Mouse (Mus musculus) thymus, adult 2 months (tissue): ENCODE data around the gene Tacr3.

Source experiments
- CTCF ChIP-seq: fragments of 200-500 bp; IDR thresholded peaks from 2 replicates; pipeline ENCODE4 v1.5.1; 2012; ENCODE audit warnings: mild to moderate bottlenecking, control low read depth, low read length, moderate library complexity, borderline replicate concordance; ENCODE audit not compliant: control insufficient read depth, poor library complexity, insufficient read depth; ENCODE audit errors: extremely low read depth
- POLR2A ChIP-seq: fragments of 200-500 bp; IDR thresholded peaks from 2 replicates; pipeline ENCODE4 v1.6.1; 2012; ENCODE audit warnings: mild to moderate bottlenecking, low read length, control low read depth, moderate library complexity; ENCODE audit not compliant: control insufficient read depth, poor library complexity, insufficient read depth; ENCODE audit errors: extremely low read depth

GRCm38 (mm10) chr3:134877701-134878100 lies 48.9 kb downstream of the Tacr3 start:
- TF ChIP-seq CTCF: no peak
- no peak for TF ChIP-seq POLR2A
